ENCODE assay signal across 17 mouse cellular contexts in genomic region chr1:131922100-131922499, GRCm38 (mm10). TPM values are rescaled to one million over a fixed set of nuclear protein-coding genes. Genes with fewer than 3 reads are reported as not detected.
"Had no signal": no experiment of that assay in that cellular context is flagged by ENCODE, and none has a peak within 500 bp of the region (broad histone marks: within the 10 kb centered on the region; RNA-seq: fewer than 3 reads in every experiment).

No protein-coding gene starts in this region.

- H3K9ac ChIP-seq: neural tube, embryonic 13.5 days; neural tube, embryonic 15.5 days; stomach, embryonic 15.5 days had no signal

- H3K4me3 ChIP-seq: neural tube, embryonic 13.5 days; neural tube, embryonic 15.5 days; stomach, embryonic 15.5 days had no signal

- DNase-seq: retina, postnatal 1 day; right cerebral cortex, adult 18-20 months; right cerebral cortex, postnatal 14 days; right cerebral cortex, postnatal 25 days; right cerebral cortex, postnatal 4 days; spleen, adult 18-20 months; thymus, adult 18-20 months; thymus, adult 2 months; thymus, postnatal 14 days; thymus, postnatal 25 days; thymus, postnatal 36 days; thymus, postnatal 4 days had no signal

- H3K4me2 ChIP-seq: neural tube, embryonic 13.5 days; neural tube, embryonic 15.5 days; stomach, embryonic 15.5 days had no signal

- H3K27ac ChIP-seq: neural tube, embryonic 13.5 days; neural tube, embryonic 15.5 days; stomach, embryonic 15.5 days; stomach, postnatal 0 days had no signal

- H3K4me1 ChIP-seq: neural tube, embryonic 13.5 days; stomach, embryonic 15.5 days had no signal

- H3K9me3 ChIP-seq: neural tube, embryonic 13.5 days; neural tube, embryonic 15.5 days; stomach, embryonic 15.5 days had no signal

- H3K27me3 ChIP-seq: neural tube, embryonic 13.5 days; neural tube, embryonic 15.5 days; stomach, embryonic 15.5 days had no signal

RNA-seq across cellular contexts. Expression of gene Slc45a3, which starts 40.7 kb away (rescaled TPM):
- total RNA-seq: neutrophil, adult 5-6 weeks had no signal
